Mouse (Mus musculus) induced T-regulatory cell, adult 2 months (primary cell): ENCODE results near the gene Stk25.
A peak's percentile ranks its signal among the peaks of the same experiment; 100 is the strongest.
"Not testable (repeated sequence)": the region's sequence is repeated elsewhere in the genome, so short reads cannot be mapped to it uniquely, and the experiment has no call there.

Experiments
- DNase-seq: peaks from one replicate; pipeline ENCODE4 v3.0.0-alpha.2; 2012; ENCODE audit warnings: low read depth

The Stk25 gene

GRCm38 (mm10) chr1:93658559-93658958 is at the start of gene Stk25:
TSS of gene Stk25 (minus strand) at chr1:93658659.
- DNase-seq: not testable (repeated sequence)

DNA sequence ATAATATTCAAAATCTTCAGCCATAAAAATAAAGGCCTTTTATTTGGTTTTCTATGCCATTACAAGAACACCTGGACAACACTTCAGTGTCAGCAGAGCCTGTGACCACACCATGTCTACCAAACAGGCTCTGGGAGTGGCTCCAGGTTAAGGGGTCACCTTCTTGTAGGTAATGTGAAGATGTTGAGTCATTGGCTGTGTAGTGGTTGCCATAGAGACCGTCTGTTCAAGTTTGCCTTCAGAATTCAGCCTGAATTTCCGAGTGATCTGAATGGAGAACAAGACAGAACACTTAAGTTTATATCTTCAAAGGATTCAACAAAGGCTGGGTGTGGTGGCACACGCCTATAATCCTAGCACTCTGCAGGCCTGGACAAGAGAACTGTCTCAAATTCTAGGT is 46.9 kb upstream of the Stk25 start:
- DNase-seq: no peak

- DNase-seq: no peak
Observed at GRCm38 (mm10) chr1:93704341-93704740, 45.9 kb upstream of the Stk25 start.

GRCm38 (mm10) chr1:93703472-93704048 is 45.1 kb upstream of the Stk25 start:
- DNase-seq: no peak

- DNase-seq: no peak
Observed at GRCm38 (mm10) chr1:93702106-93702505, 43.6 kb upstream of the Stk25 start.

GRCm38 (mm10) chr1:93699159-93699558 is 40.7 kb upstream of the Stk25 start:
- no peak for DNase-seq

- DNase-seq: no peak
Observed at GRCm38 (mm10) chr1:93697317-93697716, 38.9 kb upstream of the Stk25 start.

DNA sequence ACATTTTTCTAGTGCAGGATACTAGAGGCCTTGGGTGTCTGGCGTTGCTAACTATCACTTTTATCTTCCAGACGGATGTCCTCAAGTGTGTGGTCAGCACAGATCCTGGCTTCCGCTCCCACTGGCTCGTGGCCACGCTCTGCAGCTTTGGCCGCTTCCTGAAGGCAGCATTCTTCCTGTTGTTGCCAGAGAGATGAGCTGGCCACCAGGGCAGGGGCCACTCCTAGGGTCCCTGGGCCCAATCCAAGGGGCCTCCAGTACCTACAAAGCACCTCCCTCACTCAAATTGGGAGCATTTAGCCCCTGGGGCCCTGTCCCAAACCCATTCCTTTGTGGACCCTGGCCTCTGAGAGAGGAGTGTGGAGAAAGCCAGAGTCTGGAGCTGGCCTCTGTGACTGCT is 36.5 kb upstream of the Stk25 start:
- no peak for DNase-seq

DNA sequence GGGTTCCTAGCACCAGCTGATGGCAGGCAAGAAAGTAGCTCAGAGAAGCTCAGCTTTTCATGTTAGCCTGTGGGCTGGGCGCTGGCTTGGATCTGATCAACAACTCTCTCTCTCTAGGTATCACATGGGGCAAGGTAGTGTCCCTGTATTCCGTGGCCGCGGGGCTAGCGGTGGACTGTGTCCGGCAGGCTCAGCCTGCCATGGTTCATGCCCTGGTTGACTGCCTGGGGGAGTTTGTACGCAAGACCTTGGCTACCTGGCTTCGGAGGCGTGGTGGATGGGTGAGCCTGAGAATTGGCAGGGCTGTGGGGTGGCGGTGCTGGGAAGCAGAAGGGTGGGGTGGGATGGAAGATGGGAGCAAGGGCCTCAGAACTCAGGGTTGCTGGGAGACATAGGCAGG is 35.5 kb upstream of the Stk25 start:
- no peak for DNase-seq

DNA sequence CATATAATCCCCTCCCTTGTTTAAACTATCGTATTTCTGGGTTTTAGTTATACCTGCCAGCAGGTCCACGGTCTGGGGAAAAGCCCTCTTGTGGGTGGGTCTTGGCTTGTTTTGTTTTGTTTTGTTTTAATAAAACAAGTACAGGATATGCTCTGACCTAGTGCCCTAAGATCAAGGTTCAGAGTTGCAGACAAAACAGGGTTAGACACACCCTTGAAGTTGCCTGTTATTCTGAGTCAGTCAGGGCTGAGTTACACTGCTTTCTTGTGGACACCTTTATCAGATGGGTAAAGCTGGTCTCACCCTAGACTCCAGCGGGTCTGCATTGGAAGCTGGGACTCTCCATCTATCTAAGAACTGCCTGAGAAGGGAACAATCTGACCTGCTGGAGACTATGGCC is 35.0 kb upstream of the Stk25 start:
- DNase-seq: no peak

- DNase-seq: no peak
Observed at GRCm38 (mm10) chr1:93692773-93693172, 34.3 kb upstream of the Stk25 start.

DNA sequence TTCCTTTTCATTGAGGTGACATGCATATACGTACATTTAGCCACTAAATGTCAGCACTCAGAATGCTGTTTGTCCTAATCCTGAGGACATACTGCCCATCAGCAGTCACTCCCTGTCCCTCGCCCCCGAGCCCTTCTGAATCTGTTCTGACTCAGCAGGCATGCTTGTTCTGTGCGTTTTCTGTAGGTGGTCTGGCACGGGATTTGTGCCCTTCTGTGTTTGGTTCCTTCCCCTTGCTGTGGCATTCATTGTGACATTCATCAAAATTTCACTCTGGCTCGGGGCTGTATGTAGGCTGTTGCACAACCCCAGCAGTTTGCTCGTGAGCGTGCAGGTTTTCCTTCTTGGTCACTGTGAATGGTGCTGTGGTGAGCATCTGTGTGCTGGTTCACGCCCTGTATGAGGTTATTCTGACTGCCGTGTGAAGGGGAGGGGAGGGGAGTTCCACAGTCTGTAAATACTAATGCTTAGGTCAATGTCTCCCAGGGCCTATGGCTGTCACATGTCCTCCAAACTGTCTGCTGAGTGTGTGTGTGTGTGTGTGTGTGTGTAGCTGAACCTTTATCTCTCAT is 33.4 kb upstream of the Stk25 start:
- no peak for DNase-seq

- no peak for DNase-seq
Observed at GRCm38 (mm10) chr1:93691106-93691505, 32.6 kb upstream of the Stk25 start.

DNA sequence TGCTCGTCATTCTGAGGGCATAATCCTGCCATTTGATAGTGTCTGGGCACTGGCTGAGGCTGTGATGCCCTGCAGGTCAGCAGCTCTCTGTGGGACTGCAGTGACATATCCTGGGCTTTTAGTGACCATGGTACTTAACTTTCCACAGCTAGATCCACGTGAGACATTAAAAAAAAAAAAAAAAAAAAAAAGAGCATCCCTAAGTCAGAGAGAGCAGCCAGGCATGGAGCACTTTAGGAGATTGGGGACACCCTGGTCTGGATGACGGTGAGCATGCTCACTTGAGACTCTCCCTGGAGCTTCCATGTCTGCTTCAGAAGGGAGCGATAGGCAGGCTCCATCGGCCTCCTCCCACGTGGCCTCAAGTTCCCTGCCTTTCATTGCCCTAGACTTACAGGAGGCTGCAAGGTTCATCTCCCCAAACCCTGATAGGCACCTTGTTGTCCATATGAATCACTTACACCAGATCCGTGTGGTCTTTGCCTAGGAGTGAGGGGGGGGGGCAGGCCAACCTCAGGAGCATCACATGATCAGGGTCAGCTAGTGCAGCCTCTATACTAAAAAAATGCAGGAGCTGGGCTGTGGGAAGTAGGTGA is 31.5 kb upstream of the Stk25 start:
- DNase-seq: no peak

- no peak for DNase-seq
Observed at GRCm38 (mm10) chr1:93688154-93688553, 29.7 kb upstream of the Stk25 start.

DNA sequence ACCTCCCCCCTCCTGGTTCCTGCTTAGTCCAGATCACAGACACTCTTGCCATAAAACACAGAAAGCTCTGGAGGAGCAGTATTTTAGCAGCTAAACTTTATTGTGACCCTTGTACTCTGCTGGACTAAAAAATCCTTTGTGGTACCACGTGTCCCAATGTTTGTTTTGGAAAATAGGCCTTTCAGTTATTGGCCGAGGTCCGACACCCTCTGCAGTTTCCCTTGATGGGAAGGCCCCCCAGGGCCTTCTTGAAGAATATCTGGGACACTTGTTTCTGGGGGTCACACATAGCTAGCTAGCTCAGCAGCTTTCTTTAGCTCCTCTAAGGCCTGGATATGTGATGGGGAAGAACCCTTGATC is 28.5 kb upstream of the Stk25 start:
- DNase-seq: no peak

GRCm38 (mm10) chr1:93686245-93686960 is 27.9 kb upstream of the Stk25 start:
- DNase-seq: peak; percentile 12

DNA sequence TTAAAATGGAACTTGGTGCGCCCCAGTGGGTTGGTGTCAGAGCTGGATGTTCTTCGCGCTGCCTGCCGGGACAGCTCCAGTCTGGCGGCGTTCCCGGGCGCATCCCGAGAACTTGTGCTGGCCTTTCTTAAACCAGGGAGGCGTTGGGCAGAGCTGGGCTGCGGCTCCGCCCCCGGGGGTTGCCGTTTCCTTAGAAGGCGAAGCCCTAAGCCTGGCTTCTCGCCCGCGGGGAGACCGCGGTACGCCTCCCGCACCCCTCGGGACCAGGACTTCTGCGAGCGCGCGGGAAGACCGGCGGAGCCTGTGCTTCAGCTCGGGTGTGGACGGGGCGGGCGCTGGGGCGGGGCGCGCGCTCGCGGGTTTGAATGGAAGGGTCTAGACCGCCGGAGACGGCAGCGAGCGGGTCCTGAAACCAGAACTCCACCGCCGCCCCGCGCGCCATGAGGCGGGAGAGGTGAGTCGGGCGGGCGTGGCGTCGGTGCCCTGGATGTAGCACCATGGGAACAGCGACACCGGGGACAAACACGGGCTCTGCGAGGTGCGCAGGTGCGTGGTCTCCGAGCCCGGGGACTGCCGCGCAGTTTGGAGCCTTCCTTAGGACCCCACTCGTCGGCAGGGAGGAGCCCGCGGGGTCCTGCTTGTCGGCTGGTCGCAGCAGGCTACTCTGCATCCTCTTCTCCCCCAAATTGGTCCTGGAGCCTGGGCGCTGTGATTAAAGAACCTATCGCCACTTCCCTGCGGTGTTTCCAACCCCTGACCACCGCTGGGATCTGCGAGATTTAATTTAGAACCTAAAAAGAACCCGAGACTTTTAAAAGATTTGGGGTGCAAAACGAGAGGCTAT is 27.2 kb upstream of the Stk25 start, which contains the start of gene Bok:
Bok (plus strand) TSS at position 260 of the 844 bp plus-strand sequence.
- peak; percentile 7 for DNase-seq

DNA sequence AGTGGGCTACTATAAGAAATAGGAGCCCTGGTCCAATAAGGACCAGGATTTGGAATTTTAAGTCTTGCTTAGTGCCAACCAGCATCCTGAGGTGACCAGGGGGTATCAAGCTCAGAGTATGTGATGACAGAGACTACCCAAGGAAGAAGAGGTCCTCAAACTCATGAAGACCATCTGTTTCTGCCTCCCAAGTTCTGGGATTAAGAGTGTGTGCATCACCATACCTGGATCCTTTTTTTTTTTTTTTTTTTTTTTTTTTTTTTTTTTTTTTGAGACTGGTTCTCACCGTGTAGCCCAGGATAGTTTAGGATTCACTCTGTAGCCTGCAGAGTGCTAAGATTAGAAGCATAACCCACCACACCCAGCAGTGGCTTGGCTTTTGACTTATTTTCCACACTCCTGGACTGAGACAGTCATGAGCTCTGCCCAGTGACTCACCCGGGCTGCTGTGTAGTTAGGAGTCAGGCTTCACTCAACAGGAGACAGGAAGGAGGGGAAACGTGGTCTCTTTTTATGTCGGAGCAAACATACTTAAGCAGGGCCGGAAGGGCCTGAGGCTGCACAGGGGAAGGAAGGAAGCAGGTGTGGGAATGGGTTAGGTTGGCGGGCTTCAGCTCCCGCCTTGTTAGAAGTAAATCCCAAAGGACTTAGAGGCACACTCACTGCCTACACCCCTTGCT is 21.6 kb upstream of the Stk25 start:
- no peak for DNase-seq

DNA sequence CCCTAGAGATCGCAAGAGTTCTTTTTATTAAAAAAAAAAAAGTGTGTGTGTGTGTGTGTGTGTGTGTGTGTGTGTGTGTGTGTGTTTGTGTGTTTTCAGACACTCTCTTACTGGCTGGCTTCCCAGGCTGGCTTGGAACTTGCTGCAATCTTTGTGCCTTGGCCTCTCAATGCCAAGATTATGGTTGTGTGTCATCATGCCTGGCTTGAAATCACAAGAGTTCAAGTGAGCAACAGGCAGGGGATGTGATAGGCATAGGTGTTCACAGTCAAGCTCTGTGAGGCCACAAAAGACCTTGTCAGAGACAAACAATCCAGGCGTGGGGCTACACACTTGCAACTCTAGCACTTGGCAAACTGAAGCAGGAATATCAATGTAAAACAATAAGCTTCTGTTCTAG is 19.9 kb upstream of the Stk25 start:
- no peak for DNase-seq

GRCm38 (mm10) chr1:93672682-93673081 is 14.2 kb upstream of the Stk25 start:
- no peak for DNase-seq

DNA sequence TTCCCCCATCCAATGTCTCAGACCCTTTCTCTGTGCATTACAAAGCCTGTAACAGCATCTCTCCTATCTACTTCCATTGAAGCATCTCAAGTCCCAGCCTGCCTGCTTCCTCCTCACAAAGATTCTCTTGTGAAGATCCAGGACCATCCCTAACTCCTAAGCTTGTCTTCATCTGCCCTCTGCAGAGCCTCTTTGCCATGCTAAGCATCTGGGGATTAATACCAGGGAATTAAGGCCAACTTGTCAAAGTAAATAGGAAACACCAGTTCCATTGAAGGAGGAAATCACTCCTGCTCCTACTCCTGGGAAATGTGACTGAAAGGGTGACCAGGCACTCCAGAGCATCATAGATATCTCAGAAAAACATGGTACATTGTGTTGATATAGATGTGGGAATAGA is 11.5 kb upstream of the Stk25 start:
- DNase-seq: no peak
